Comparison of ENCODE assay signal across 8 mouse cellular contexts in the genomic region with DNA sequence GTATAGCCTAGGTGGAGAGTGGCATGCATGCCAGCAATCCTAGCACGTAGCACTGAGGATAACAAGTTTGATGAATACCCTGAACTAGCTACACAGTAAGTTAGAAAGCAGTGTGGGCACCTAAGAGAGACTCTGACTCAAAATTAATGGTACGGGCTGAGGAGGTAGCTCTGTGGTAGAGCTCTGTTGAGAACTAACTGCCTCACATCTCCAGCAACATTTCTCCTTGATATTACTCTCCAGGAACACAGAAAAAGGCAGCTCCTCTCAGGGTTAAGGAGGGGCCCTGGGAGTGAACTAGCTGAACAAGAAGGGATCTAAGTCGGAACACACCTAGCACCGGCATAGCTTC. TPM values are rescaled to one million over a fixed set of nuclear protein-coding genes. Genes with fewer than 3 reads are reported as not detected.
DNase-seq lines count a peak whose midpoint lies in the region; ATAC-seq and TF ChIP-seq lines count a peak whose summit lies in the region.

No protein-coding gene starts in this region.

- H3K27ac ChIP-seq in limb, embryonic 10.5 days = peak overlapping the region; percentile 99
- peak overlapping the region; percentile 54 for H3K27ac ChIP-seq in neural tube, embryonic 13.5 days (replicated peaks)

- peak; percentile 38; the same call in 1 of the 2 replicates for ATAC-seq in erythroblast, adult 5-6 weeks (replicated peaks; ENCODE audit: low FRiP score, poor library complexity, severe bottlenecking)
- peak; percentile 36 for ATAC-seq in neural tube, embryonic 13.5 days (ENCODE audit: low read depth)
- no peak for ATAC-seq in cerebellum, adult (ENCODE audit: insufficient number of reproducible peaks, low FRiP score, low TSS enrichment)

- peak overlapping the region; percentile 82 for H3K4me2 ChIP-seq in neural tube, embryonic 13.5 days

- no peaks in the 10 kb centered on the region for H3K9me3 ChIP-seq in limb, embryonic 10.5 days (replicated peaks)
- H3K9me3 ChIP-seq in neural tube, embryonic 13.5 days = no peaks in the 10 kb centered on the region

- no peak for DNase-seq in lung, adult 2 months
- no peak for DNase-seq in lung, postnatal 4 days
- no peak for DNase-seq in limb, embryonic 10.5 days (ENCODE audit: low spot score)
- no peak for DNase-seq in kidney, postnatal 4 days
- no peak for DNase-seq in left cerebral cortex, adult 8-10 months (ENCODE audit: low spot score in 2 of 2)

- H3K36me3 ChIP-seq in limb, embryonic 10.5 days = peaks cover 38% of the 10 kb centered on the region
- H3K36me3 ChIP-seq in neural tube, embryonic 13.5 days = peaks cover 29% of the 10 kb centered on the region

- H3K4me3 ChIP-seq in lung, adult 2 months (replicated peaks; ENCODE audit: extremely low read depth, low read depth, low read length) = peak overlapping the region; percentile 53
- peak overlapping the region; percentile 99 for H3K4me3 ChIP-seq in limb, embryonic 10.5 days
- peak overlapping the region; percentile 93 for H3K4me3 ChIP-seq in neural tube, embryonic 13.5 days

- no peak for TF ChIP-seq POLR2A in lung, adult 2 months (IDR thresholded peaks at IDR 0.05; ENCODE audit: borderline replicate concordance, extremely low read depth, low read depth, low read length)

- no peaks in the 10 kb centered on the region for H3K27me3 ChIP-seq in limb, embryonic 10.5 days (ENCODE audit: low read depth, poor library complexity, severe bottlenecking)
- no peaks in the 10 kb centered on the region for H3K27me3 ChIP-seq in neural tube, embryonic 13.5 days

- WGBS in lung, adult 2 months = 39% methylated on average over 4 of the region's 4 CpGs
- 47% methylated on average over 4 of the region's 4 CpGs for WGBS in limb, embryonic 10.5 days
- WGBS in neural tube, embryonic 13.5 days = 43% methylated on average over 4 of the region's 4 CpGs

- peak overlapping the region; percentile 59 for H3K9ac ChIP-seq in neural tube, embryonic 13.5 days

- H3K4me1 ChIP-seq in lung, adult 2 months (ENCODE audit: control insufficient read depth, insufficient read depth, low read length) = no peaks in the 10 kb centered on the region; the same call in none of the 2 replicates
- H3K4me1 ChIP-seq in limb, embryonic 10.5 days = peaks cover 13% of the 10 kb centered on the region
- peaks cover 26% of the 10 kb centered on the region for H3K4me1 ChIP-seq in neural tube, embryonic 13.5 days (replicated peaks)

- TF ChIP-seq CTCF in lung, adult 2 months (IDR thresholded peaks at IDR 0.05; ENCODE audit: insufficient read depth, low read length) = no peak

RNA-seq across cellular contexts. Expression of a gene that starts 24.2 kb away (rescaled TPM):
- 7.4 and 14.9 TPM in 2 replicates for polyA plus RNA-seq in lung, adult 2 months (2012; rRNA removed)
- 91.5 and 96.6 TPM in 2 replicates for total RNA-seq in erythroblast, adult 5-6 weeks (2015; ENCODE audit: low replicate concordance)
- 81.3 and 85.3 TPM in 2 replicates for total RNA-seq in erythroblast, adult 5-6 weeks (2017; ENCODE audit: low replicate concordance)
- 30.8 and 37.9 TPM in 2 replicates for polyA plus RNA-seq in limb, embryonic 10.5 days (2016; fragmentation: Nextera tagmentation; extraction: Ambion mirVana)
- 26.5 and 30.9 TPM in 2 replicates for polyA plus RNA-seq in neural tube, embryonic 13.5 days (2015; fragmentation: Nextera tagmentation; extraction: Ambion mirVana)
- 100 to 1,000 TPM; 126 to 154 (median 139) TPM for total RNA-seq in left cerebral cortex, adult 8-10 months (2022)
